Mouse (Mus musculus): Measurements from ENCODE around the gene Sh2d6. TPM values are rescaled to one million over a fixed set of nuclear protein-coding genes. Genes with fewer than 3 reads are reported as not detected.
"Not testable (repeated sequence)": the region's sequence is repeated elsewhere in the genome, so short reads cannot be mapped to it uniquely, and the experiment has no call there.

The Sh2d6 gene
- total RNA-seq, 2 experiments from 2014 or later, result 0.18 to 0.25 TPM

DNA sequence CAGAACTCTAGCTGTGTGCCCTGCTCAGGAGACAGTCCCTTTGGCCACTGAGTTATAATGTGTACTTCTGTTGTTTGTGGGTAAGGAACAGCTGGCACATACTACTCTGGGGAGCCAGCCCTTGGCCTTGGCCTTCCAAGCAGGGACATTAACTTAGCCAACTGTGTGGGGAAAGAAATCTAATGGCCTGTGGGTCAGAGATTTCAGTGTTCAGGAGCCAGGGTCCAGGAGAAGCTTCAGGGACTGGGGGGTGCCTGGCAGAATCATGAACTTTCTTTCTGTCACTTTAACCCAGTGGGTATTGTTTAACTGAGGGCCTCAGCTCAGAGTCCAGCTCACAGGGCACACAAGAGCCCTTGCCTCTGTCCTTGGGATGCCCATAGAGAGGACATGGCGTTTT lies 15.4 kb downstream of the Sh2d6 start:
- no peak for ATAC-seq (ENCODE audit: poor library complexity, severe bottlenecking)

DNA sequence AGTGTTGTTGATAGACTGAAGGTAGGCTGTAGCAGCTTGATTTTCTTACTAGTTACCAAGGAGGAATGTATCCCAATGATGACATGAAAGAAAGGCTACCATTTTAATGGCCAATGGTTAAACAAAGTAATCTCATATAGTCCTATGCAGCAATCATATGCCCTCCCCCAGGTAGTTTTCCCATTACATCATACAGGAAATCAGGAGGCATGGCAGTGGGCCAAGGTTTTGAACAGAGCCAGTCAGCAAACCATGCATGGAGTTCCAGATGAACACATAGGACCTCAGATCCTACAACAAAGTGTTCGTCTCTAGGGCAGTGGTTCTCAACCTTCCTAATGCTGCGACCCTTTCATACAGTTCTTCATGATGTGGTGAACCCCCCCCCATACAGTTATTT lies 17.6 kb downstream of the Sh2d6 start:
- no peak for ATAC-seq (ENCODE audit: poor library complexity, severe bottlenecking)

- ATAC-seq (ENCODE audit: poor library complexity, severe bottlenecking), result no peak
Measured at GRCm38 (mm10) chr6:72503309-72503708, 18.2 kb downstream of the Sh2d6 start.

DNA sequence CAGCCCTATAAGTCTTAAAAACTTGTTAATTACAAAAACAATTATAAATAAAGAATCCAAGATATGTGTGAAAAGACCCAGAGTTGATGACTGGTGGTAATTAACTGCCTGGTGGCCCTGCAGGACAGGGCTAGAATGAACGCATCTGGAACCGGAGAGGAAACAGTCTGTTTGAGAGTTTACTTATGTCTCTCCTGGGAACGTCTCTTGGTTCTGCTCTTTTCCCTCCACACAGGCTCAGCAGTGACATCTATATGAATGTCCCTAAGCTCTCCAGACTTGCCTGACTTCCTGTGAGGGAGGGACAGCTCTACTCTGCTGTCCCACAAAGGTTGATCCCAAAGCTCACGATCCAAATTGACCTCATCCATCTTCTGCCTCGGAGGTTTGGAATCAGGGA lies 22.6 kb downstream of the Sh2d6 start:
- no peak for ATAC-seq (ENCODE audit: poor library complexity, severe bottlenecking)

DNA sequence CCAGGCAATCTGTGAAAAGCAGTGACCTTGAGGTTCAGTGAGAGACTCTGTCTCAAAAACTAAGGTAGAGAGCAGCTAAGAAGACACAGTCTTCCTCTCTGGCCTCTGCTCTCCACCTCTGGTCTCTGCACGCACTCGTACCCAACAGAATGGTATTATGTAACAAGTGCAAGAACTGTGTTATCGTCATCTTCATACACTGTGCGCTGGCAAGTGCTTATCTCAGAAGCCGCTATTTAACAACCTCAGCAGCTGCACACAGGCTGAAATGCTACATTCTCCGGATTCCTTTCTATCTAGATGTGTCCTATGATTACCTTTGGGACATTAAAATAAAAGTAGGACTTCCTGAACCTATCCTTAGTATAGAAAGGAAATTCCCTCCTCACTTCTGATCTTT lies 28.6 kb downstream of the Sh2d6 start:
- ATAC-seq (ENCODE audit: poor library complexity, severe bottlenecking), result no peak

DNA sequence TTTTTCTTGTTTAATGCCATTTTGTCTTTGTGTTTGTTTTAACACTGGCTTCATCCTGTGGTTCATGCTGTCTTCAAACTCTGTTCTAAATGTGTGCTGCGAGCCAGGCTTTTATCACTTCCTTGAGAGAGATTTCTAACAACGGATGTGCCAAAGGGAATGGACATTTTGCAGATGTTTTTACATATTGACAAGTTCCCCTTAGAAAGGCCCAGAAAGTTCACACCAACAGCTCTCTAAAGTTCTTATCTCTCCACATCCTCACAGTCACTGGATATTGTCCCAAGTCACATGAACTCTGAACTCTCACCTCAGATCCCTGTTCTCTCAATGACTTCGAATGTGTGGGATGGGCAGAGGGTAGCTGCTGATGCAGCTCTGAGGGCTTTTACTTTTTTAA lies 30.4 kb downstream of the Sh2d6 start:
- ATAC-seq (ENCODE audit: poor library complexity, severe bottlenecking), result no peak

GRCm38 (mm10) chr6:72489534-72489933 lies 32.0 kb downstream of the Sh2d6 start:
- no peak for ATAC-seq (ENCODE audit: poor library complexity, severe bottlenecking)

DNA sequence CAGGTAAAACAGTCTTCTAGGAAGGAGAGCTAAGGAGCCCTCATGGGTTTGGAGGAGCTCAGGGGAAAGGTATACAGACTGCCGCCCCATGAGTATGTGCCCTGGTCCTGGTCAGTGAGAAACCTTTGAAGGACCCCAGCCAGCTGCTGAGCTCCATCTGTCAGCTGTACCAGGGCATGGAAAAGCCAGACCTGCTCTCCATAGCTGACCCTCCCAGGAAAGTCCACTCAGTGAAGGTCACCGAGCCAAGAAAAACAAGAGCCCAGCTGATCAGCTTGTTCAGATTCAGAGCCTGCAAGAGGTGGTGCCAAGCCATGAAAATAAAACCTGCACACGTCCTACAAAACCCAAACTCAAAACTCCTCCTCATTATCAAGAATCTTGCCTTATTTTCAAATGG lies 32.7 kb downstream of the Sh2d6 start:
- ATAC-seq (ENCODE audit: poor library complexity, severe bottlenecking), result no peak

DNA sequence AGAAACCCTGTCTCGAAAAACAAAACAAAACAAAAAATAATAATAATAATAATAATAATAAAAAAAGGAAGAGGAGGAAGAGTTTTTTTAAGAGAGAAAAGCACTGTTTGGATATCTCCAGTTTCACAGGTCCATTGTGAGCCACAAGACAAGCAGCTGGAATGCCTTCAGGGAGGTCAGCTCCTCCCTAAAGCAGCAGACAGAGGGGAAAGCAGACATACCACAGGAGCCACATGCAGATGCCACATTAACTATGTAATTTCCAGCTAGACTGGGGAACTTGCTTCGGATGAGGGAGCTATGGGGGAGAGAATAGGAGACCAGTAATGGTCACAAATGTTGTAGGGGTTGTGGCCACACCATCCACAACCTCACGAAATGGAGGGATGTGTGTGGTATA lies 34.2 kb downstream of the Sh2d6 start:
- ATAC-seq (ENCODE audit: poor library complexity, severe bottlenecking), result no peak

DNA sequence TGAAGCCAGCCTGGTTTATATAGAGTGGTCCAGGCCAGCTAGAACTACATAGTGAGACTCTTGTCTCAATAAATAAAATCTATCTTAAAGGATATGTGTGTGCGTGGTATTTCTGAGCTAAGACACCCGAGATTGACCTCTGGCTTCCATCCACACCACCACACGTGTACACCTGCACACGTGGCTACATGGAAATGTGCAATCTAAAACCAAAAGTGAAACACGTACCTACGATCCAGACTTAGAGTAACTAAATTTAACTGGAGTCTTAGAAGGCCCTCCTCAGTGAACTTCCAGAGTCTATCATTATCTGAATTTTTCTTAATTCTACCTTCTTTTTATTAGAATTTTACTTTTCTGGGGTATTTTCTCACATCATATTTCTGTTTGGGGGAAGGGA lies 35.2 kb downstream of the Sh2d6 start:
- ATAC-seq (ENCODE audit: poor library complexity, severe bottlenecking), result no peak

DNA sequence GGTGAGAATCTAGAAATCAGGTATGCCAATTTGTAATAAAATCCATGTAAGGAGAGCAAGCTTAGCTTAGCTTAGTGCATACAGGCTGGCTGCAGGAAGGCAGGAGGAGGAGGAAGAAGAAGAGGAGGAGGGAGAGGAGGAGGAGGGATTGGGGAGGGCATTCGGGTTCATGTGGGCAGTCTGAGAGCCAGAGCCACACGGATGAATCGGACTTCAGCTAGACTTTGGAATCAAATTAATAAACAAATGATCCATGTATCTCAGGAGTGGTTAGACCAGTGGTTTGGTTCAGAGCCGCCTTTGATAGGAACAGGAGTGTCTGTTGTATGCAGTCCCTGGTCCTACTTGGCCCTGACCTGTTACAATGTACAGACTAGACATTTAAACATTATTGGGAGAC lies 36.6 kb downstream of the Sh2d6 start:
- ATAC-seq (ENCODE audit: poor library complexity, severe bottlenecking), result no peak

- ATAC-seq (ENCODE audit: poor library complexity, severe bottlenecking), result 0 out of 2 replicates have a peak, but pooled peaks have one; percentile 45
Measured at GRCm38 (mm10) chr6:72482156-72482555, 39.4 kb downstream of the Sh2d6 start.

DNA sequence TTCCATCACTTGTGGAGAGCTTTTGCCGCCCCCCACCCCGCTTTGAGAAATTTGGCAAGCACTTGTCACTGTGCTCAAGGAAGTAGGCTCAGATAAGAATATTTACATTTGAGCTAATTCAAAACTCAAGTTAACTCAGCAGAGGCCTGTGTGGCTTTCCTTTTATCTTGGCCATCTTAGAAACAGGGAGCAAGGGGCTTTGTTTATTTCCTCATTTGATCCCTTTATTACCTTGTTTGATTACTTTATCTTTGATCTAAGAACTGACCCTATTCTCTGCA lies 41.1 kb downstream of the Sh2d6 start:
- no peak for ATAC-seq (ENCODE audit: poor library complexity, severe bottlenecking)

GRCm38 (mm10) chr6:72479645-72480421 lies 41.7 kb downstream of the Sh2d6 start:
- peak; percentile 62 for ATAC-seq (ENCODE audit: poor library complexity, severe bottlenecking)

GRCm38 (mm10) chr6:72478691-72479090 lies 42.8 kb downstream of the Sh2d6 start:
- not testable (repeated sequence) for ATAC-seq (ENCODE audit: poor library complexity, severe bottlenecking)

DNA sequence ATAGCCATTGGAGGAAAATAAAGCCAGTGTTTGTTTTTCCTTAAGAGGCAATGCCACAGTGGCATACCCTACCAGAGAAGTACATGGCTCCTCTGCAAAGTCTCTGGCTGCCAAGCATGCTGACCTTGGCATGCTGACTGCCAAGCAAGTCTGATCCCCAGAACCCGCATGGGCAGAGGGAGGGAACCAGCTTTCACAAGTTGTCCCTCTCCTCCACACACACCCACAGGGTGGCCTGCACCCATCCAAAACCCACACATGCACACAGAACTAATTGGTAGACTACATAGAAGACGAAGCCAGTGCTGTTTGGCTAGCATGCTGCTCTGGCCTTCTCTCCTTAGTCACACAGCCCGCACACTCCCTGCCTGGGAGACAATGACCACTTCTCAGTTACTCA lies 43.9 kb downstream of the Sh2d6 start:
- ATAC-seq (ENCODE audit: poor library complexity, severe bottlenecking), result no peak

DNA sequence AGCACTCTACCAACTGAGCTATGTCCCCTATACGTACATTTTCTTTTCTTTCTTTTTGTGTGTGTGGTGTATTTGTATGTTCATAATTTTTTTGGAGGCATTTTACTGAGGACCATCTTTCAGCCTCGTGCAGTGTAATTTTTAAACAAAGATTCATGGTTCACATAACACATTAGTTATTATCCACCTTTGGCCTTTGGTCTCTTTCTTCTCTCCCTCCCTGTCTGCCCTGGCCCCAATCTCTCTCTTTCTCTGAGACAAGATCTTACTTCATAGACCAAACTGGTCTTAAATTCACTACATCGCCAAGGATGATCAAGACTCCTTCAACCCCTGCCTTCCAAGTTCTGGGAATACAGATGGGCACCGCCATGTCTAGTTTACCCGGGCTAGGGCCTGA lies 44.7 kb downstream of the Sh2d6 start:
- no peak for ATAC-seq (ENCODE audit: poor library complexity, severe bottlenecking)

DNA sequence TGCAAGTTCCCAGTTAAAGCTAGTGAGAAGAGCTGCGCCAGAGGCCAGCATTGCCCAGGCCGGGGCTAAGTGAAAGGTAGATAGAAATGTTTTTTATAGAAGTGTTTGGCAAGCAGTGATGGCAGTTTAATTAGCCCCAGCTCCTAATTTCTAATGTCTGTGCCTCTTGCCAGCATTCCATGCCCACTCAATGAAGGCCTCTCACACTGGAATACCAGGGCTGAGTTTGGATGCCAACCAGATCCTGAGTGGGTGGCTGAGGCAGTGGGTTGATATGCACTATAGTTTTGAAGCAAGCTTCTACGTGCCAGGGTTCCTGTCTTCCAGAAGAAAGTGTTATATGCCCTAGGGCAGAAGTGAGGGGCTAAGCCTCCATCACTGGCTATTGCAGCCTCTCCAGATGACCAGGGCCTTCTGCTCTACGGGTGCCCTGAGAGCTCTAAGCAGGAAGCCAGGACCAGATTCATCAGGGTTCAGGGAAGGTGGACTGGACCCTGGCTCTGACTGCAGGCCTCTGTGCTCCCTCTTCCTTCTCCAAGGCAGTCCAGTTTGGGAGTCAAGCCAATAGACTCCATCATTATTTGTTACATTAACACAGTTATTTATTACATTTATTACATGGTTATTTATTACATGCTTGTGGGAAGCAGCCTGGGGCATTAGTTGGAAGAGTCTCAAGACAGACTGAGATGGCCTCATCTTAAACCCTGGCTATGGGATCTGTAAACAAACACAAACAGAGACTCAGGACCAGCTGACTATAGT lies 46.1 kb downstream of the Sh2d6 start:
- no peak for ATAC-seq (ENCODE audit: poor library complexity, severe bottlenecking)

GRCm38 (mm10) chr6:72473264-72474041 lies 48.1 kb downstream of the Sh2d6 start:
- ATAC-seq (ENCODE audit: poor library complexity, severe bottlenecking), result no peak

DNA sequence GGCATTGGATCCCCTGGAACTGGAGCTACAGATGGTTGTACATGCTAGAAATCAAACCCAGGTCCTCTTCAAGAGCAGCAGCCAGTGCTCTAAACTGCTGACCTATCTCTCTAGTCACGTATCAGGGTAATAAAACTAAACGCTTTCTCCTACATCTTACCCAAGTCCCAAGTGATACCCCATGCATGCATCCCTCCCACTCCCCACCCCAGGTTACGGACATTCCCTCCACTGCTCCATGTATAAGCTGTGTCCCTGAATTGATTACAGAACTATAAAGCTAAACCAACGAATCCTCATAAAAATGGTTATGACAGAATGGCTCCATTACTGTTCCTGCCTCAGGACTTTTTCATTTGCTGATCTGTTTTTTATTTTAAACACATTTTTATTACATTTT lies 55.3 kb downstream of the Sh2d6 start:
- no peak for ATAC-seq (ENCODE audit: poor library complexity, severe bottlenecking)

- ATAC-seq (ENCODE audit: poor library complexity, severe bottlenecking), result no peak
Measured at GRCm38 (mm10) chr6:72465361-72466157, 55.9 kb downstream of the Sh2d6 start.
